Mouse (Mus musculus) adrenal gland, postnatal 25 days (tissue): ENCODE data around the gene Kif21a. TPM values are rescaled to one million over a fixed set of nuclear protein-coding genes. Genes with fewer than 3 reads are reported as not detected.

Source experiments
- DNase-seq: peaks from one replicate; pipeline ENCODE4 v3.0.0; 2021; ENCODE audit warnings: mixed read lengths
- long read RNA-seq: library from polyadenylated mRNA; stranded (forward); transcript quantifications from one replicate; pipeline ENCODE4 v2.0.0, GENCODE M21; 2021
- total RNA-seq: library from RNA; stranded (reverse); gene quantifications from 2 replicates; pipeline ENCODE4 v1.2.3, GENCODE M21; 2021

Gene Kif21a
- 15.4 and 23.0 TPM in 2 replicates for total RNA-seq
- long read RNA-seq, partial matches to known transcripts = 13 of 17 reads
- long read RNA-seq, other reads (novel, unspliced or antisense) = 4 of 17 reads

DNA sequence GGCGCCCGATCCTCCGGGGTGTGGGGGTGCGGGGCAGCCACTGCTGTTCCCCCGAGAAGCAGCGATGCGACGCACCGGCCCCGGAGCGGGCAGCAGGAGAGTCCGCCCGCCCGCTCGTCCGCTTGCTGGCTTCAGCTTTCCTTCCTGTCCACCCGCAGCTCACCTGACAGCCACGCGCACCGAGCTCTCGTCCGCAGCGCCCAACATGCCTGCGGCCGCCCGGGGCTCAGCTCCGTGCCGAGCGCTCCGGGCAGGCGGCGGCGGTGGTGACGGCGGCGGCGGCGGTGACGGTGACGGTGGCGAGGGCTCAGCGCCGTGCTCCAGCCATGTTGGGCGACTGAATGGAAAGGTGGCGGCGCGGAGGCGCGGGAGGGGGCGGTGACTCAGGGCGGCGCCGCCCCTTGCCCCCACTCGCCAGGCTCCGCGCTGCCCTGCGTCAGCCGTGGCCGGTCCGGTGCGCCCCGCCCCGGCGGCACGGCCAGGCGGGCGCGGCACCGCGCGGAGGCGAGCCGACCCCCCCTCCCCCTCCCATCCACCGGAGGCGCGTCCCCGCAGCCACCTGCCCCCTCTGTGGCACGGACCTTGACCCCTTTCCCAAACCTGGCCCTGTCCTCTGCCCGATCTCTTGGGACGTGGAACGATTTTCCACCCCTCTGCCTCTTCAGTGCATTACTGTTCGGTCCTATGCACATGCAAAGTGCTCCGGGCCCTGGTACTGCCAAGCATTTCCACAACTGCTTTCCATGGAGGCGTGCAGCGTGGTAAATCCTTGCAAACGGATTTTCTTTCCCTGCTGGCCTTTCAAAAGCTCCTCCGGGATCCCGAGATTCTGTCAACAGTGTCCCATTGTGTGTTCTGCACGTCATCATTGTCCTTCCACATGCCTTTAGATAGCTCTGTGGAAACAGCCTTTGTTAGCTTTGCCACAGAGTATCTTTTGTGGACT, at the start of gene Kif21a:
Gene Kif21a, minus strand, starts transcription at position 453 of the 946 bp plus-strand sequence.
- DNase-seq = peak; percentile 86

- DNase-seq = no peak
Measured at GRCm38 (mm10) chr15:91096606-91097005, 46.9 kb upstream of the Kif21a start.

GRCm38 (mm10) chr15:91089427-91089826, 39.7 kb upstream of the Kif21a start:
- no peak for DNase-seq

- DNase-seq = no peak
Measured at GRCm38 (mm10) chr15:91088071-91088470, 38.3 kb upstream of the Kif21a start.

DNA sequence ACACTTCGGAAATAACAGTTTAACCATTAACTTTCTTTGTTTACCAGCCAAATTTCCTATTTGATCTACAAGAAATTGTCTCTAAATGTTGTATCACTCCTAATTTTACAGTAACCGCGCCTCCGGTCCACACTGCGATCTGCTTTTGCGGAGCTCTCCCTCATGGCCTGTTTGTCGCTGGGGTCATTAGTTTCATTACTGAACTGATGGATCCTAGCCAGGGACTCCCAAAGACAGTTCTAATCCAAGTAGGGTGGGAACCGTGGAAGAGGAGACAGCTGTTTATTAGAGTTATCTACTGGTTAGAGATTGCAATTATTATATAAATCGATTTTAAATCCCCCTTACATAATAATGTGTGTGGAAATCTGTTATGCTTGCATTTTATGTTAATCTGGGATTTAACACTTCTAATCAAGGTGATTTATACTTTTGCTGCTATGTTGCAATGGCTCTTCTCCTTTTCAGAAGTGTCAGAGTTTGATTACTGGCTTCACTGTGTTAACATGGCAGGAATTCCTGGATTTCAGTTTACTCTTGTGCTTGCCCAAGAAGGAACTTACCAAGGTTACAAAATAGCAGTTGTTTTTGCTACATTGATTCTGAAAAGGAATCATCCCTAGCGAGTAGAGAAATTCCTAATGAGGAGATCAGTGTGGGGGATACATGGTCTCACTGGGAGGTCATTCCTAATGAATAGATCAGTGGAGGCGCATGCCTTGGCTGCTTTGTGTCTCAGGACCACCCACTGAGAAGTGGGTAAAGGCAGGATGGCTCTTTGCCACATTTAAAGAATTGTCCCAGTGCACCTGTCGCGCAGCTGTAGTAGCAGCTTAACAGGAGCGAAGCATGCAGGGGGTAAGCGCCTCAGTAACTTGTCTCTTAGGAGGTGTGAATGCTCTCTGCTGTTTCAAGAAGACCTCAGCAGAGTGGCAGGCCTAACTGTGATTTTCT, 28.0 kb upstream of the Kif21a start:
- DNase-seq = no peak

DNA sequence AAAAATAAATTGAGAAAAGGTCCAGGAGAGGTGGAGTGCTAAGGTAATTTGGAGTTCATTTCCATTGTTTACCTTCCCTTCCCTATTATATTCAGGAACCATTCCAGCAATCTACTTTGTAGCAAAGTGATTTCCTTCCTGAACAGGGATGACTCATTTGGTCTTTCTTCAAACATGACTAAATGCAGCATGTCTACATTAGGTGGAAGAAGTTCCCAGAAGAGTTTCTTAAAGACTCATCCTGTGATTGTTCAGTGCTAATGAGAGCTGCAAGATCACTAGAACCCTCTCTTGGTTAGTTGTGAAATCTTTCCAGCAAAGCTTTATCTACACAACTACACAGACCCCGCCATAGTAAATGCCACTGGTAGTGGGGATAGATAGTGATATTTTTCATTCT, 22.7 kb upstream of the Kif21a start:
- no peak for DNase-seq

- no peak for DNase-seq
Measured at GRCm38 (mm10) chr15:91064310-91064826, 14.6 kb upstream of the Kif21a start.

DNA sequence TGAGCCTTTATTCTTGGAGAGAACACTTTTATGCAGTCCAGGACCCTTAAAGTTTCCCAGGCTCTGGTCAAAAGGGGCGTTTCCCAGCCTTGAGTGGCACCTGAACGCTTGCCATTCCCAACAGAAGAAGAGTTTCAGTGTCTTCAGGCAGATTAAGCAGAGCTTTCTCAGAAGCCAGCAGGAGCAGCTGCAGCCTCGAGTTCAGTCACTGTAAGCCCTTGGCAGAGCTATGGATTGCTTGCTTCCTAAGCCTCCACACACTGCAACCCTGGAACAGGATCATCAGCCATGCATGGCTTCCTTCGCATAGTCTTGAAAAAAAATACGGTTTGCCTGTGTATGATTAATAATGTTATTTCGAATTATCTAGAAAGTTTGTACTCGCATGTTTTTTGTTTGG, 14.1 kb upstream of the Kif21a start:
- DNase-seq = no peak

DNA sequence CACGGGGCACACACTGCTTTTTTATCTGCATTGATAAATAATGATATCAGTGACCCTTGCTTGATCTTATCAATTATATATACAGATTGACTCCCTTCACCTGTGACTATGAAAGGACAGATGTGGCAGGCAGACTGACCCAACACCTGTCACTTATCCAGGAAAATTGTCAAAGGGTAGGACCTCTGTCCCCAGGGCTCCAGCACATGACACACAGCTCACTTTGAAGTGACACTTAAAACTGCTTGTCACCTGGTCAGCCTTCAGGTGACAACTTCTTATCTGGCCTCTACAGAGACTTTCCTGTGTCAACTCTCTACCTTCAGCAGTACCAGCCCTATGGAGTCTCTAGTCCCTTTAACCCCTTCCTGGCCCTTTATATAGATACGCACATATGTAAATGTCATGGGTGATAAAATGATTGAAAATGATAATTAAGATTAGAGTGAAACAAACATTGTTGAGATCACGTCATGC, 7.2 kb upstream of the Kif21a start:
- no peak for DNase-seq

- DNase-seq = no peak
Measured at GRCm38 (mm10) chr15:91056176-91056865, 6.6 kb upstream of the Kif21a start.

DNA sequence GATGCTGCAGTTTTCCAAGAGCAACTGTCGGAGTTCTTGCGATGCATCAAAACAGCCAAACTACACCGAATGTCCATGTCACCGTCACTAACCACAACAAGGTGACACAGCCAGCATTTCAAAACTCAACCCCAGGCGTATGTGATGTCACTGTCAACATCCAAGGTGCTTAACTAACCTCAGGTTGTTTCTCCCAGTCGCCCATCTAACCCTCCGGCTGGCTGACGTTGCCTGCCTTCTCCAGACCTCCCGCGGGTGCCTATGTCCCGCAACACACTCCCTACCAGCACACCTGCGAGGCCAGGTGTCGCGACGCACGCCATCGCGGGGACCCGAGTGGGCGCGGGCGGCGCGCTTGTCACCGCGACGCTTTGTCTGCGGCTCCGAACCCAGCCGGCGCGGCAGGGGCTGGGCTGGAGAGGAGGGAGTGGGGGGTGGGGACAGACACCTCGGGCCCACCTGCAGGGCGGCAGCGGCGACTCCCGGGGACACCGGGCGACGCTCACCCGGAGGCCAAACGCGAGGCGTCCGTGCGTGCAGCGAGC, 725 bp downstream of the Kif21a start:
- no peak for DNase-seq

DNA sequence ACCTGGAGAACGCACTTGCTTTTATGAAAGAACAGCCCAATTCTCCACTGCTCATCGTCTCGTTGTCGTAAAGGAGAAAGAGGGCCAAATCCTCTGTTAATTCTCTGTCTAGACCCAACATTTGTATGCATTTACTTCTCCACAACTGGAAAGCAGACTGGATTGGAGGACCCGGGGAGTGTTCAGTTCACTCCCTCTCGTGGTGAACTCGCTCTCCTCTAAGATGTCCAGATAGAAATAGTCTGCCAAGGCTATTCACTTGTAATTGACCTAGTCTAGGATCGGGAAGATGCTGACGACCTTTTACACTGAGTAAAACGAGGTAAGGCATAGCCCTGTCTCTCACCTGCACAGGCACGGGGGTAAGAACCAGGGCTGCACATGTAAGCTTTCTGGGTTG, 2.1 kb downstream of the Kif21a start:
- no peak for DNase-seq

- no peak for DNase-seq
Measured at GRCm38 (mm10) chr15:91046506-91046905, 3.2 kb downstream of the Kif21a start.

- DNase-seq = no peak
Measured at GRCm38 (mm10) chr15:91043263-91043662, 6.5 kb downstream of the Kif21a start.

DNA sequence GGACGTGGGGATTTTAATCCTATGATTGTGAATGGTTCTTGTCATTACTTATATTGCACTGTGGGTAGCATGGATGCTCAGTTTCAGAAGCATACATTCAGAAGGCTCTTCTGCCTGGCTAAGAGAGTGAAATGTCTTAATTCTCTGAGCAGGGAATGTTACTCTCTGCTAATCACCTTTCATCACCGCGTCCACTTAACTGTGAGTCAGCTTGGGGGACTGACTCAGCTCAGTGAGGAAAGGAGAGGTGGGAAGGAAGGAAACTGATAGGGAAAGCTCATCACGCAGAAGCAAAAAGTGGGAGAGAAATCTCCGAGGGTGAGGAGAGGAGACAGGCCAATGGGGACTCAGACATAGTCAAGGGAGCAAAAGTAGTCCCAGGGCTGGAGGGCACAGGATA, 10.9 kb downstream of the Kif21a start:
- no peak for DNase-seq

DNA sequence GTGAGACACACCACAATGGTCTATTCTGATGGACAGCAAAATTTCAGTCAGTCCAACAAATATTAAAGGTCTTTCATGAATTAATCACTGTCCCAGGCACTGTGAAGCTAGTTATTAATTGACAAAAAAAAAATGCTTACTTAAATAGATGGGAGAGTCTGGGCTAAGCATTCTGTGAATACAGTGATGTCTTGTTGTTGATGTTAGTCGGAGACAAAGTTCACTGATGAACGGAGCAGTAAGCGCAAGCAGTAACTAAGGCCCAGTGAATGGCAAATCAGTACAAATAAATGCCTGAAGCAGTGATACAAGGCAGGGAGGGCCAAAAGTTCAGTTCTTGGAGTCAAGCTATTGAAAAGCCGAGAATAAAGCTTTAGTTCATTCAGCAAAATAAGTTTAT, 15.7 kb downstream of the Kif21a start:
- DNase-seq = no peak

GRCm38 (mm10) chr15:91033529-91033928, 16.2 kb downstream of the Kif21a start:
- DNase-seq = no peak

DNA sequence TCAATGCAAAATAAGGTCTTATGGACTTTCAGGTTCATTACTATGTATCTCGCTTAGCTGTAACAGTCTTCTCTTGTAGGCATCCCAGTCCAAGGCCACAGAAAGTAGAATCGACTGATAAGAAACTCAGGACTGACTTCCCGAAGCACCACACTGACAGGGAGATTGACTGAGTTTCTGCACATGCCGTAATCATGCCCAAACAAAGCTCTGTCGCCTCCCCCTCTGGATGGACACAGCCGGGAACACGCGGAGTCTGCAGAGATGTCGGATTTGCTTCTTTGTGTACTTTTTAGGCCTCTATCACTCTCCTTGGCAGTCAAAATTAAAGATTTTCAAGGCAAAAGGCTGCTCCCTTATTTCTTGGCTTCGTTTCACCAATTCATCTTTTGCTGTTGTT, 20.8 kb downstream of the Kif21a start:
- peak; percentile 12 for DNase-seq

DNA sequence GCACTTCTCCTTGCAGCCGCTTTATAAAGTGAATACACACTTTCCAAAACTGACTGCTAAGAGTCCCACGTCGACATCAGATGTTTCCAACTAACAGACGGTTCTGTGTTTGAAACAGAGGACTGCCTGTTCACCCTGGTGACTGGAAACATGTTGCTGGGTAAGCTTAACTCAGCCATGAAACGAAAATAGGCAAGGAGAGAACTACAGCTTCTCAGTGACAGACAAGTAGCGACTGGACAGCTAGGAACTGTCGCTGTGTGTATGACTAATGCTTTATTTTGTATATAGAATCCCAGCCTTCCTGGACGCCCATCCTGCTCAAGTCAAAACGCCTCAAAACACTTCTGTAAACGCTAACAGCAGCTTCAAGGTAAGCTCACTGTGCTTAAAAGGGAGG, 21.3 kb downstream of the Kif21a start:
- no peak for DNase-seq

DNA sequence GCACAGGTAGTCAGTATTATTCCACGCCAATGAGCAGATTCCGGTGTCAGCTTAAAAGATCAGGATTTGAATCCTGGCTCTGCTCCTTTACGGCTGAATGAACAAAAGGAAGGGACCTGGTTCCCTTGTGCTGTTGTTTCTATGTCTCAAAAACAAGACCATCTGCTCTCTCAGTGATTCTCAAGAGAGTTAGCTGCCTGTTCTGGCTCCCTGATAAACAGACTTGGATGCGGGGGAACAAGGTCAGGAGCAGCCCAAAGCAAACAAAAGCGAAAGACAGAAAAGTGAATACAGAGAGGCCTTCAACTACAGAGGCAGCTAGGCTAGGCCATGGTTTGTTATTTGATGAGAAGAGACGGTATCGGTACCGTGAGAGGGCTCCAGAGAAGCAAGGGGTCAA, 27.5 kb downstream of the Kif21a start:
- DNase-seq = no peak

DNA sequence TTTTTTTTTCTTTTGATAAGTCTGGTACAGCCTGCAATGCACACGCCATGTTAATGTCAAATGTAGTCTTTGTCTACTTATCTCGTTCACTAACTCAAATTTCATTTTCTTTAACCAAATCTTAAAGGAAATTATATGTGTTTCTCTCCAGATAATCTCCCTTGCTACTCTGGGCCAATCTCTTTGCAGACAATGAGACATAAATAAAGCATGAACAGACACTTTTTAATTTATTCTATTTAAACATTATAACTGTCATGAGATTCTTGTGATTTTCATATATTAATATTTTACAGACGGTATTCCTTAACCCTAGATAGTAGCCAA, 30.9 kb downstream of the Kif21a start:
- no peak for DNase-seq
